Mouse (Mus musculus) small intestine, adult 2 months (tissue): ENCODE results near the gene Pja2.

ENCODE experiments used
- CTCF ChIP-seq: fragments of 200-500 bp; IDR thresholded peaks from 2 replicates; pipeline ENCODE4 v1.5.1; 2012; ENCODE audit warnings: low read depth, mild to moderate bottlenecking, control low read depth, inconsistent platforms, low read length, moderate library complexity, mixed read lengths; ENCODE audit not compliant: insufficient replicate concordance, insufficient read length; ENCODE audit errors: extremely low read depth
- POLR2A ChIP-seq: fragments of 200-500 bp; IDR thresholded peaks from 2 replicates; pipeline ENCODE4 v1.6.1; 2012; ENCODE audit warnings: low read depth, mild to moderate bottlenecking, control low read depth, inconsistent platforms, low read length, moderate library complexity

DNA sequence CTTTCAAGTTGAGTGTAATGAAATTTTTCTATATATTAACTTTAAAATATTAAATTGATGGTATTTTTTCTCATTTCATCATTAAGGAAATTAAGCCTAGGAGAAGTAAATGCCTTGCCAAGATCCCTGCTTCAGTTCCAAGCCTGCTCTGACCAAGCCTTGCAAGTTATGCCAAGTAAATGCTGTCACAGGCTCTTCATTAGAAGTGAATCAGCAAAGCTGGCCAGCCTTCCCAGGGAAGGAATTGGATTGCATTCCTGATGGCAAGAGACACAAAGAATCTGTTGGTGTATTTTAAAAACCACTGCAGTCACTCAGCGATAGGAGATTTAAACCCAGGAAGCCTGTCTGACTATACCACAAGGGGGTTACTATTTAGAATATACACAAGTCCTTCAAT lies 32.0 kb upstream of the Pja2 start:
- no peak for TF ChIP-seq CTCF
- no peak for TF ChIP-seq POLR2A
